Mouse (Mus musculus) heart, adult 2 months (tissue): ENCODE measurements around the gene Ak6.

Source experiments
- CTCF ChIP-seq: fragments of 200-600 bp; IDR thresholded peaks from 2 replicates; pipeline ENCODE4 v1.8.1; 2022; ENCODE audit warnings: antibody characterized with exemption, mild to moderate bottlenecking, moderate library complexity
- EP300 ChIP-seq: fragments of 200-500 bp; IDR thresholded peaks from 2 replicates; pipeline ENCODE4 v1.6.1; 2011; ENCODE audit warnings: low read depth, low read length, control low read depth; ENCODE audit not compliant: insufficient read depth

DNA sequence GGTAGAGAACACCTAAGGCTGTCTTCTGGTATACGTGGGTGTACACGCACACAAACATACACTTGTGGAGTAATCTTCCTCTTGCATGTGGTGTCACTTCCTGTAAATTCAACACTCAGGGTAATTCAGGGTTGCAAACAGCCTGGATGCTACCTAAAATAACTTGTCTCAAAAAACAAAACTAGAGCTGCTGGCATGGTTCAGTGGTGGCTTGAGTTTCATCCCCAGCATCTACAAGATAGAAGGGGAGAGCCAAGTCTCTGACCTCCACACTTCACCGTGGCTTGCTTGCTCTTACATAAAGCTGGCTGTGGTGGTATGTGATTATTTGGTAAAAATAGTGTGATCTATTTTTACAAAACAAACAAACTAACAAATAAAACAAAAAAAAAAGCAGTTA is 46.8 kb downstream of the Ak6 start:
- TF ChIP-seq EP300 (no peak), CTCF (no peak)
